Mouse (Mus musculus) adrenal gland, postnatal 0 days (tissue): ENCODE measurements around the gene B230217C12Rik. TPM values are rescaled to one million over a fixed set of nuclear protein-coding genes. Genes with fewer than 3 reads are reported as not detected.

Experiments used
- polyA plus RNA-seq: library from polyadenylated mRNA; unstranded; fragments of >200 nt; fragmentation: Nextera tagmentation; extraction: Ambion mirVana; gene quantifications from 2 replicates; pipeline ENCODE4 v1.2.1, GENCODE M21; 2015

The B230217C12Rik gene
- 6.8 and 7.8 TPM in 2 replicates for polyA plus RNA-seq

DNA sequence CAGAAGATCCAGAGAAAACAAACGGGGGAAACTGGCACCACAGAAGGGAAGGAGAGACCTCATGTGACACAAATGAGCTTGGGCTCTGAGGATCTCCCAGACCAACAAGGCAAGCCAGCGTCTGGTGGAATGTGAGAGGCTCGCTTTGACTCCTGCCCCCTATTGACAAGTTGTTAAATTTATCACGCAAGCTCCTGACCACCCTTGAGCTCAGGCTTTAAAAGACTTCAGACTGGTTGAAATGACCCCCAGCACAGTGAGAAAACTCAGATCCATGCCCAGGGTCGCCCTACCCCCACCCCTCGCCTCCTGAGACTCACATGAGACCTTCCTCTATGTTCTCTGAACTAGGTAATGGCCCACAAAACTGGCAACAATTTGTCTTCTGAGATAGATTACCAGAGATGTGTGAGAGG is at the start of gene B230217C12Rik:
Gene B230217C12Rik, plus strand, starts transcription at position 242 of the 416 bp plus-strand sequence.

GRCm38 (mm10) chr11:97798782-97799145 is 41.8 kb upstream of the B230217C12Rik start, which contains the start of gene Lasp1:
TSS of gene Lasp1 (plus strand) at chr11:97799000.

DNA sequence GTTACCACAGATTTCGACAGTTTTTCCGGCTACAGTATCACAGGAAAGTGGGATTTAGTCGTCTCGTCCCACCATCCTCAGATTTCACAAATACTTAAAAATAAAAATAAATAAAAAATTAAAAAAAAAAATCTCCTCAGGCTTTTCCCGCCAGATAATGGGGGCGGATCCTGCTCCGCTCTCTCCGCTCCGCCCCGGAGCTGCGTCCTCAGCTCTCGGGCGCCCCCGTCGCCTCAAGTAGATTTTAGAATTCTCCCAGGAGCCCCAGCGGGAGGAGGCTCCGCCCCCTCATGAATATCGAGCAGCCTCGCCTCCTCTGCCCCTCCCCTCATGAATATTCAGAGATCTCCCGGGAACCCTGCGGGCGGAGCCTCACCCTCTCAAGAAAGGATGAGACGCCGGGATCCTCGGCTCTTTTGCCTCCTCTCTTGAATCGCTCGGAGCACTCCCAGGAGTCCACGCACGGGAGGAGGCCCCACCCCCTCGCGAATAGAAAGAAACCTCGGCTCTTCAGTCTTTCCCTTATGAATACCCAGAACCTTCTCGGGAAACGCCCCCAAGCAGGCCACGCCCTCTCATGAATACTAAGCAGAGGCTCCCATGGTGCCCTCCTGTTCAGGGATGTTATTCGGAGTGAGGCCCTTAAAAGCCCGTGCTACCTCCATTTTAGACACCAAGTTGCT is 43.5 kb downstream of the B230217C12Rik start, which contains the start of gene Fbxo47:
Gene Fbxo47, minus strand, starts transcription at position 237 of the 683 bp plus-strand sequence.

Other genes with a start within 250 kb of the B230217C12Rik start
- gene Epop, start 211.1 kb upstream of the B230217C12Rik start, polyA plus RNA-seq: 1.1 and 2.2 TPM in 2 replicates
- 1.3 TPM in 2 replicates for gene Mllt6, start 177.4 kb upstream of the B230217C12Rik start, polyA plus RNA-seq
- 53.6 and 65.4 TPM in 2 replicates for gene Cisd3, start 155.0 kb upstream of the B230217C12Rik start, polyA plus RNA-seq
- 6.3 and 8.3 TPM in 2 replicates for gene Pcgf2, start 140.3 kb upstream of the B230217C12Rik start, polyA plus RNA-seq
- 662 and 856 TPM in 2 replicates for gene Psmb3, start 137.4 kb upstream of the B230217C12Rik start, polyA plus RNA-seq
- 1.0 and 1.2 TPM in 2 replicates for gene Pip4k2b, start 96.1 kb upstream of the B230217C12Rik start, polyA plus RNA-seq
- 11.5 and 17.0 TPM in 2 replicates for gene Cwc25, start 74.2 kb upstream of the B230217C12Rik start, polyA plus RNA-seq
- not detected in 2 replicates for gene 1700001P01Rik, start 64.9 kb upstream of the B230217C12Rik start, polyA plus RNA-seq
- gene Rpl23, start 58.3 kb upstream of the B230217C12Rik start, polyA plus RNA-seq: 693 and 816 TPM in 2 replicates
- 59.8 and 83.6 TPM in 2 replicates for gene Lasp1, start 41.8 kb upstream of the B230217C12Rik start, polyA plus RNA-seq
- gene Fbxo47, start 43.4 kb downstream of the B230217C12Rik start, polyA plus RNA-seq: 0.27 and 1.0 TPM in 2 replicates
- 2.3 and 4.6 TPM in 2 replicates for gene Plxdc1, start 145.7 kb downstream of the B230217C12Rik start, polyA plus RNA-seq
- gene Arl5c, start 155.4 kb downstream of the B230217C12Rik start, polyA plus RNA-seq: 8.8 and 13.2 TPM in 2 replicates
- gene Cacnb1, start 182.3 kb downstream of the B230217C12Rik start, polyA plus RNA-seq: 10.4 and 14.5 TPM in 2 replicates
- 1,043 and 1,145 TPM in 2 replicates for gene Rpl19, start 185.9 kb downstream of the B230217C12Rik start, polyA plus RNA-seq
- gene Stac2, start 212.7 kb downstream of the B230217C12Rik start, polyA plus RNA-seq: 0.49 and 0.79 TPM in 2 replicates